Mouse (Mus musculus) frontal cortex, postnatal 25 days (tissue): ENCODE measurements around the gene Msx2.

Experiments used
- DNase-seq, 2 experiments: peaks; one replicate each; pipeline ENCODE4 v3.0.0; 2022; ENCODE audit warnings: low spot score in 2 of 2

Gene Msx2

DNA sequence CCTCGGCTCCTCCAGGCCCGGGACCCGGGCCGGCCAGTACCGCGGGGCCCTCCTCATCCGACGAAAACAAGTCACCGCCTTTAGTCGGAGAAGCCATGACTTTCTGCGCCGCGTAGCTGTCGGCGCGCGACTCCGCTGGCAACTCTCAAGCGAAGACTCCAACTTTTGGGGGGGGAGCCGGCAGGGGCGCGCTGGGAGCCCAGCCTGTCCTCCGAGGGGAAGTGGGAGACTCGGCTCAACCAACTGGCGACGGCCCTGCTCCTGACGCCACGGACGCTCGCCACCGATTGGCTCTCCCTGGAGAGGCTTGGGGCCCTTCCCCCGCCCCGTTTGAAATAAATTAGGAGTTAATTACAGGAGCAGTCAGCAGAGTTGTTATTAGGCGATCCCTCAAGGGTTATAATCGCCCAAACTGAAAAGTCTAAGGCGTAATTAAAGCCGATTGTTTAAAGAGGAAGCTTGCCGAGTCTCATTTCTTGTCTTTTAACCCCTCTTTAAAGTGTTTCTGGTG, at the start of gene Msx2:
Gene Msx2, minus strand, starts transcription at position 461 of the 511 bp plus-strand sequence.
- no peak for DNase-seq

GRCm38 (mm10) chr13:53521468-53521867, 48.6 kb upstream of the Msx2 start:
- DNase-seq, result no peak

- no peak for DNase-seq
Observed at GRCm38 (mm10) chr13:53520343-53520937, 47.6 kb upstream of the Msx2 start.

- DNase-seq, result no peak
Observed at GRCm38 (mm10) chr13:53519727-53520126, 46.9 kb upstream of the Msx2 start.

GRCm38 (mm10) chr13:53518306-53518705, 45.4 kb upstream of the Msx2 start:
- DNase-seq, result no peak

- no peak for DNase-seq
Observed at GRCm38 (mm10) chr13:53514574-53514973, 41.7 kb upstream of the Msx2 start.

DNA sequence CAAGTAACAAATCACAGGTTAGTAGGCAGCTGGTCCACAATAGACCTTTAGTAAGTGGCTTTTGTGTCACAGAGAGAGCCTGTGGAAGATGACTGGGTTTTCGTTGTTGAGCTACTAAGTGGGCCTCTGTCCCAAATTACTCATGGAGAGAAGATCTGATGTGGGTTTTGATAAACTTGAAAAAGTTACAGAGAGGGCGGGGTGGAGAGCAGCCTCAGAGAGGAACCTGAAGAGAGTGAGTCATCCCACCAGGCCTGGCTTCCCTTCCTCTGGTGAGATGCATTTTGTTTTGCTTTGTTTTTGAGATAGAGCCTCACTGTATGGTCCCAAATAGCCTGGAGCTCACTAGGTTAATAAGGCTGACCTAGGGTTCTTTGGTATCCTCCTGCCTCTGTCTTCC, 38.5 kb upstream of the Msx2 start:
- no peak for DNase-seq

GRCm38 (mm10) chr13:53502406-53502805, 29.5 kb upstream of the Msx2 start:
- DNase-seq, result no peak

- no peak for DNase-seq
Observed at GRCm38 (mm10) chr13:53501561-53502253, 28.8 kb upstream of the Msx2 start.

DNA sequence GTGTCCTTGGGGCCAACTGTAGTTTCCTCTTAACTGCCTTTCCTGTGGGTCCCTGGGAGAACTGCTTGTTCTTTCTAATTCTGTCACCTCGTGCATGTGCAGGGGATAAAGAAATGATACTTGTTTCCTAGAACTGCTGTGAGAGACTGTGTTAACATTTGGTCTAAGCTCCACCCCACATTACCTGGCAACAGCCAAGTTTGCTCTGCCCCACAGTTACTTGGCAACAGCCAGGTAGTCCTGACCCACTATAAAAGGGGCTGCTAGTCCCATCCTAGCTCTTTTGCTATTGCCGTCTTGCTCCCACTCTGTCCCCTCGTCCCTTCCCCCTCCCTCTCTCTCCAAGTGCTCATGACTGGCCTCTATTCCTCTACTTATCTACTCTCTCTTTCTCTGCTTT, 28.2 kb upstream of the Msx2 start:
- no peak for DNase-seq

DNA sequence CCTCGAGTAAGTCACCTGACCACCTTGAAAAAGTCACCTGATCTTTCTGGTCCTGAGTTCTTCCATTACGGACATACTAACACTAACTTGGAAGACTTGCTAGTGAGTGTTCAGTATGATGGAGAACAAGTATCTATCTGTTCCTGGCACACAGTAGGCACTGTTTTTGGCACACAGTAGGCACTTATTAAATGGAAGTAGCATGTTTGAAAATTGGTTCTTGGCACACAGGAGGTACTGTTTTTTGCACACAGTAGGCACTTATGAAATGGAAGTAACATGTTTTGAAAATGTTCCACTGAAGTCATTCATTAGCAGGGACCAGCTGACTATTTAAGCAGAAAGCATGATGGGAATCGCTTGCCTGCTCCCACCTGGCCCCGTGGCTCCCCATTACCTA, 13.6 kb upstream of the Msx2 start:
- DNase-seq, result no peak

DNA sequence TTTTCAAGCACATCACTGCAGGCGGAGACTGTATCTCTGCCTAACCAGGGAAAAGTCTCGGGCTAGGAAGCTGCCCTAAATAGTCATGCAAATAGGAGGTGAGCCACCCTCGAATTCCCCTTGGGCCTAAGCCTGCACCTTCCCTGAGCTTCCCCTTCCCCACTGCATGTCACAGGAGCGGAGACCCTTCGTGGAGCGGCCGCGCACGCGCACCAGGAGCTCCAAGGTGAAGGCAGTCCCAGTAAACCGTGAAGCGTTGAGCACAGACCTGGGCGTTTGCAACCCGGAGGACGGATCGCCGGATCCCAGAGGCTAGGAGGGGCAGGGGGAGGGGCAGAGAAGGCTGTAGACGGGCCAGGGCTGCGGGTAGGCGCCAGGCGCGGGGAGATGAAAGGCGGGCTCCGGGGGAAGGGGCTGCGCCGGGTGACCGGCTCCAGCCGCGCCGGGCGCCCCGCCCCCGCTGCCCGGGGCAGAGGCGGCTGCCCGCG, 2.9 kb upstream of the Msx2 start:
- no peak for DNase-seq

GRCm38 (mm10) chr13:53474491-53474890, 1.6 kb upstream of the Msx2 start:
- no peak for DNase-seq

DNA sequence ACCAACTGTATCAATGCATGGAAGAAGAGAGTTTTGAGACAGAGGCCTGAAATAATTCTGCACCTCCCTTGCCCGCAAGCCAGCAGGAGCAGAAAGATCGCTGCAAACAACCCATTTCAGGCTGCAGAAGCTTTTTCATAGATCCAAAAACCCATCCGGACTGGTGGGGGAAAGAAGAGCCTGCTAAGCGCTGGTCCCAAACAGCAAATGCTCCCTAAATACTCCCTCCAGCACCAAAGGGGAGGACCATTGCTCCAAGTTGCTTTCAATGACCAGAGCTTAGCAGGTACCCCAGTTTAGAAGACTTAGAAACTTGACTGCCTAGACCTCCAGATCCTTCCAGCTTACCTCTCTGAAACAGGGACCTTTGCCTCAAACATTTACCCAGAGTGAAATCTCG, 1.1 kb upstream of the Msx2 start:
- DNase-seq, result no peak

DNA sequence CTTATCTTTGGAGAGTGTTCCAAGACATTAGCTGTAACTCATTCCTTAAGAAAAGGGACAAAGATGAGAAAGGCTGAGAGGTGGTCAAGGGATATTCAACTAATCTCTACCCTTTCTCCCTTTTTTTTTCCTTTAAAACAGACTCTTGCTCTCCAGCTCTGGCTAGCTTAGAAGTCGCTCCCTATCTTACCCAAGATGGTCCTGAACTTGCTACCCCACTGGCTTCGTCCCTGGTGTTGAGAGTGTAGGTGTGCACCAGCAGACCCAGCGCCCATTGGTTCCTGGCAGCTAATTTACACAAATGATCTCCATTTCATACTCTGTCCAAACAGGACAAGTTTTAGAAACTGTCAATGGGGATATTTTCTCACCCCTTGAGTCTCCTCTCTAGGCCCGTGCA, 417 bp upstream of the Msx2 start:
- no peak for DNase-seq

DNA sequence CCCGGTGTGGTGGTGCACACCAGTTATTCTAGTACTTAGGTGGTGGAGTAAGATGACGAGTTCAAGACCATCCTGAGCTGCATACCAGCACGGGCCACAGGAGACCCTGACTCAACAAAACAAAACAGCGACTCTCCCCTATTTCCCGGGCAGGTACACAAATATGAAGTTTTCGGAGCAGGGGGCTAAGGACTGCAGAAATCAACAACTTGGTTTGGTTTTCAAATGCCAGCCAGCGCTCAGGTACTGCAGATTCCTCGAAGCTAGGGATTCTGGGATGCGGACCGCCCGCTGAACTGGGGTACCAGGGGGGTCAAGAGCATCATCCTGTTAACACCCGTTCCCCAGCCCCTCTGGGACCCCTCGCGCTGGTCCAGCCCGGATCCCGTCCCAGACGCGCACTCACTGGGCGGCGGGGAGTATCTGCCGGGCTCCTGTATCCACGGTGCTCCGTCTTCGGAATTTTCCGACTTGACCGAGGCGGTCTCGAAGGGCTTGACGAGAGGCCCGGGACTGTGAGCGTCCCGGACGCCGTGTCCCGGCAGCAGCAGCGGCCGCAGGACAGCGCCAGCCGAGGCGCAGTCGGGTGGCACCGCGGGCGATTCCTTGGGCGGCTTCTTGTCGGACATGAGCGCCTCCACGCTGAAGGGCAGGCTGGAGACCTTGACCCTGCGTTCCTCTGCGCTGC, 804 bp downstream of the Msx2 start:
- DNase-seq, result no peak

DNA sequence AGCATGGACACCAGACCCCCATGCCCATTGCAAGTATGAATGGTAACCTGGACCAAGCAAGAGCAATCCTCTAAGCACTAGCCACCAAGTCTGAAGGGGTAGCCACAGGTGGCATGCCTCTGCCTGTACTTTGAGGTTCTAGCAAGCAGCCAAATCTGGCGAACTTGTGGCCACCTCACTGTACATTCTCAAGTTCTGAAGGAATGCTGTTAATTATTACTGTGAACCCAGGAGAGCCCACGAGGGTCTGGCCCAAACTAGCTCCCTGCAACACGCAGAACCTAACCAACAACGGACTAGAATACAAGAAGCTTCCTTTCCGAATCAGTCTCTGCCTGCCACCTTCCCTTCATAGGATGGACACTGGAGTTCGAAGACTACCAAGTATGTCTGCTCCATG, 1.5 kb downstream of the Msx2 start:
- DNase-seq, result no peak

GRCm38 (mm10) chr13:53470437-53471151, 2.3 kb downstream of the Msx2 start:
- no peak for DNase-seq

DNA sequence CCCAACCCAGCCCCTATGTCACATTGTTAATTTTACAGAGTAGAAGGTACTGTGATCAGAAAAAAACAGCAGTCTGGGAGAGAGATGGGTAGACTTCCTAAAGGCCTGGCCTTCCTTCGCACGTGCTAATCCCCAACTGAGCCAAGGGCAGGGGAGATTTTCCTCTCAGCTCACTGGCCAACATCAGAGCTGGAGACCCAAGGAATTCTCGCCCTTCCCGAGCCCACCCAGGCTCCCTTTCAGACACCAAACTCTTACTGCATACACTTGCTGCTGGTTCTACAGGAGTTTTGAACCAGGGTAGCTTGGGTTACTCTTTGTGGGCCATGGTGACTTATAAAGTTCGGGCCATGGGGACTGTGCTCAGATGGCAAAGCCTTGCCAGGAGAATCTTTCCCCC, 3.1 kb downstream of the Msx2 start:
- DNase-seq, result no peak

GRCm38 (mm10) chr13:53468171-53468570, 4.7 kb downstream of the Msx2 start:
- no peak for DNase-seq

- DNase-seq, result no peak
Observed at GRCm38 (mm10) chr13:53466189-53466866, 6.5 kb downstream of the Msx2 start.
